Mouse (Mus musculus): ENCODE data around the gene Kcnn1. TPM values are rescaled to one million over a fixed set of nuclear protein-coding genes. Genes with fewer than 3 reads are reported as not detected.

Kcnn1 gene
- polyA plus RNA-seq, 1 experiment = 6.4 TPM

- TF ChIP-seq CTCF (IDR thresholded peaks at IDR 0.05; ENCODE audit: borderline replicate concordance, control insufficient read depth, extremely low read depth, insufficient read depth, low read length, poor library complexity) (no peak), POLR2A (IDR thresholded peaks at IDR 0.05; ENCODE audit: control insufficient read depth, extremely low read depth, insufficient read depth, low read length, poor library complexity) (no peak)
- H3K27me3 ChIP-seq (ENCODE audit: control insufficient read depth, insufficient read depth, low read length) = peaks cover 4% of the 10 kb centered on the region; the same call in 1 of the 2 replicates
These were observed 31.3 kb upstream of the Kcnn1 start for GRCm38 (mm10) chr8:70894385-70894720.

GRCm38 (mm10) chr8:70893656-70894384 lies 30.8 kb upstream of the Kcnn1 start:
- H3K27me3 ChIP-seq (ENCODE audit: control insufficient read depth, insufficient read depth, low read length) = peaks cover 4% of the 10 kb centered on the region; the same call in 1 of the 2 replicates
- peaks cover 14% of the 10 kb centered on the region for H3K36me3 ChIP-seq (ENCODE audit: control insufficient read depth, insufficient read depth, low read length)
- no peak overlapping the region for H3K27ac ChIP-seq (ENCODE audit: control insufficient read depth, insufficient read depth, low read length)
- no peak overlapping the region for H3K4me3 ChIP-seq (ENCODE audit: control insufficient read depth, insufficient read depth, low read length)
- DNase-seq = peak; percentile 72
- peaks cover 15% of the 10 kb centered on the region for H3K4me1 ChIP-seq (replicated peaks; ENCODE audit: control insufficient read depth, insufficient read depth, low read length)
- TF ChIP-seq CTCF (IDR thresholded peaks at IDR 0.05; ENCODE audit: borderline replicate concordance, control insufficient read depth, extremely low read depth, insufficient read depth, low read length, poor library complexity) (peak; percentile 81; the same call in 1 of the 2 replicates), POLR2A (IDR thresholded peaks at IDR 0.05; ENCODE audit: control insufficient read depth, extremely low read depth, insufficient read depth, low read length, poor library complexity) (no peak)
- WGBS = 56% methylated on average over 12 of the region's 12 CpGs

More at GRCm38 (mm10) chr8:70894385-70894720, 31.3 kb upstream of the Kcnn1 start:
- Histone ChIP-seq H3K4me3 (ENCODE audit: control insufficient read depth, insufficient read depth, low read length) (no peak overlapping the region), H3K4me1 (replicated peaks; ENCODE audit: control insufficient read depth, insufficient read depth, low read length) (peaks cover 15% of the 10 kb centered on the region), H3K27ac (ENCODE audit: control insufficient read depth, insufficient read depth, low read length) (no peak overlapping the region), H3K36me3 (ENCODE audit: control insufficient read depth, insufficient read depth, low read length) (peaks cover 14% of the 10 kb centered on the region)
- no peak for DNase-seq
- WGBS = 86% methylated on average over 2 of the region's 2 CpGs

- H3K4me3 ChIP-seq (ENCODE audit: control insufficient read depth, insufficient read depth, low read length) = no peak overlapping the region
- no peak overlapping the region for H3K27ac ChIP-seq (ENCODE audit: control insufficient read depth, insufficient read depth, low read length)
- 60% methylated on average over 20 of the region's 20 CpGs for WGBS
- peaks cover 14% of the 10 kb centered on the region for H3K36me3 ChIP-seq (ENCODE audit: control insufficient read depth, insufficient read depth, low read length)
- no peak for DNase-seq
- peaks cover 8% of the 10 kb centered on the region for H3K4me1 ChIP-seq (replicated peaks; ENCODE audit: control insufficient read depth, insufficient read depth, low read length)
- TF ChIP-seq CTCF (IDR thresholded peaks at IDR 0.05; ENCODE audit: borderline replicate concordance, control insufficient read depth, extremely low read depth, insufficient read depth, low read length, poor library complexity) = no peak
- no peak for TF ChIP-seq POLR2A (IDR thresholded peaks at IDR 0.05; ENCODE audit: control insufficient read depth, extremely low read depth, insufficient read depth, low read length, poor library complexity)
- peaks cover 4% of the 10 kb centered on the region; the same call in 1 of the 2 replicates for H3K27me3 ChIP-seq (ENCODE audit: control insufficient read depth, insufficient read depth, low read length)
These were observed 30.0 kb upstream of the Kcnn1 start for GRCm38 (mm10) chr8:70892896-70893655.

- TF ChIP-seq CTCF (IDR thresholded peaks at IDR 0.05; ENCODE audit: borderline replicate concordance, control insufficient read depth, extremely low read depth, insufficient read depth, low read length, poor library complexity) (no peak), POLR2A (IDR thresholded peaks at IDR 0.05; ENCODE audit: control insufficient read depth, extremely low read depth, insufficient read depth, low read length, poor library complexity) (no peak)
- H3K36me3 ChIP-seq (ENCODE audit: control insufficient read depth, insufficient read depth, low read length) = peaks cover 14% of the 10 kb centered on the region
- H3K27me3 ChIP-seq (ENCODE audit: control insufficient read depth, insufficient read depth, low read length) = peaks cover 4% of the 10 kb centered on the region; the same call in 1 of the 2 replicates
- H3K4me3 ChIP-seq (ENCODE audit: control insufficient read depth, insufficient read depth, low read length) = no peak within 1 kb of the TSS
- peaks cover 8% of the 10 kb centered on the region for H3K4me1 ChIP-seq (replicated peaks; ENCODE audit: control insufficient read depth, insufficient read depth, low read length)
- no peak for DNase-seq
- H3K27ac ChIP-seq (ENCODE audit: control insufficient read depth, insufficient read depth, low read length) = no peak within 1 kb of the TSS
- 10% methylated on average over 80 of the region's 80 CpGs for WGBS
These were observed 29.2 kb upstream of the Kcnn1 start, which contains the start of gene Slc5a5 for GRCm38 (mm10) chr8:70892022-70892895. Slc5a5 (minus strand) TSS chr8:70892757.

GRCm38 (mm10) chr8:70891356-70891755 lies 28.3 kb upstream of the Kcnn1 start:
- peaks cover 14% of the 10 kb centered on the region for H3K36me3 ChIP-seq (ENCODE audit: control insufficient read depth, insufficient read depth, low read length)
- 10% methylated on average over 21 of the region's 21 CpGs for WGBS
- H3K27me3 ChIP-seq (ENCODE audit: control insufficient read depth, insufficient read depth, low read length) = peaks cover 4% of the 10 kb centered on the region; the same call in 1 of the 2 replicates
- no peak for TF ChIP-seq POLR2A (IDR thresholded peaks at IDR 0.05; ENCODE audit: control insufficient read depth, extremely low read depth, insufficient read depth, low read length, poor library complexity)
- TF ChIP-seq CTCF (IDR thresholded peaks at IDR 0.05; ENCODE audit: borderline replicate concordance, control insufficient read depth, extremely low read depth, insufficient read depth, low read length, poor library complexity) = no peak
- peaks cover 3% of the 10 kb centered on the region for H3K4me1 ChIP-seq (replicated peaks; ENCODE audit: control insufficient read depth, insufficient read depth, low read length)
- H3K4me3 ChIP-seq (ENCODE audit: control insufficient read depth, insufficient read depth, low read length) = no peak overlapping the region
- no peak for DNase-seq
- H3K27ac ChIP-seq (ENCODE audit: control insufficient read depth, insufficient read depth, low read length) = no peak overlapping the region

- no peak overlapping the region for H3K27ac ChIP-seq (ENCODE audit: control insufficient read depth, insufficient read depth, low read length)
- H3K4me3 ChIP-seq (ENCODE audit: control insufficient read depth, insufficient read depth, low read length) = no peak overlapping the region
- 75% methylated on average over 5 of the region's 5 CpGs for WGBS
- H3K4me1 ChIP-seq (replicated peaks; ENCODE audit: control insufficient read depth, insufficient read depth, low read length) = no peaks in the 10 kb centered on the region
- peaks cover 4% of the 10 kb centered on the region; the same call in 1 of the 2 replicates for H3K27me3 ChIP-seq (ENCODE audit: control insufficient read depth, insufficient read depth, low read length)
- TF ChIP-seq CTCF (IDR thresholded peaks at IDR 0.05; ENCODE audit: borderline replicate concordance, control insufficient read depth, extremely low read depth, insufficient read depth, low read length, poor library complexity) = no peak
- no peak for TF ChIP-seq POLR2A (IDR thresholded peaks at IDR 0.05; ENCODE audit: control insufficient read depth, extremely low read depth, insufficient read depth, low read length, poor library complexity)
- DNase-seq = no peak
- peaks cover 14% of the 10 kb centered on the region for H3K36me3 ChIP-seq (ENCODE audit: control insufficient read depth, insufficient read depth, low read length)
These were observed 27.6 kb upstream of the Kcnn1 start for GRCm38 (mm10) chr8:70890656-70891055.

Data from thymus, adult 2 months (tissue).